Mouse (Mus musculus): ENCODE measurements around the gene Slc22a28.

DNA sequence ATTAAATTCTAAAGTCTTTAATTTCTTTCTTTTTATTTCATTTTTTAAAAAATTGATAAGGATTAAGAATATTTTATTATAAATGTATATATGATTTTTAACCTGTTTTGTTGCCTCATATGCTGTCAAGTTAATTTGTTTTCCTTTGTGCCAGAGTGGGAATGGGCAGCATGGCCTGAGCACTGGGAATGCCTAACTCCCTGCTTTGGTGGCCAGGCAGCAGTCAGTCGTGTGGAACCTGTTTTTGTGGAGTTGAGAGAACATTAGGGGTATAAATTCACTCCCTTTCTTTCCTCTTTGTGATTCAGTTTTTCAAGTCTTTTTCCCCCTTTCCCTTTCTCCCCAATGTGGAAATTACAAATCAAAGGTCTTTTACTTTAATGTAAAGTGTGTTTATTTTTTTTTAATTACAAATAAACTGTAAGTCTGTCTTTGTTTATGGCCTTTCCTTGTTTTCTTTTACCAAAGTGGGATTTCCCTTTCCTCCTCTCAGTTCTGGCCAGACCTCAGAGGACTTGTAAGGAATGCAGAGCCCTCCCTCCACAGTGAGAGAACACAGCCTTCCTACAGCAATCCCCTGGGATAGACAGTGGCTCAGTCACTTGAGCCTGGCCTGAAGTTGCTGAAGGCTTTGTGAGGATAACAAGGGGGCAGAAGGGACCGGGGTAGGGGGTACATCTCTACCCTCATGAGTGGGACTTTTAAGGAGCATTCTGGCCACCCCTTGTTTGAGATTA, 17.2 kb upstream of the Slc22a28 start:
- TF ChIP-seq CTCF (conservative IDR thresholded peaks at IDR 0.05 in 1 of 2, IDR thresholded peaks at IDR 0.05 in 1 of 2; ENCODE audit: low read depth in 2 of 2, low read length in 2 of 2) (no peak), POLR2A (IDR thresholded peaks at IDR 0.05; ENCODE audit: low read depth, low read length) (no peak), UBTF (IDR thresholded peaks at IDR 0.05; ENCODE audit: low read depth, low read length) (no peak), ETS1 (conservative IDR thresholded peaks at IDR 0.05; ENCODE audit: low read depth, low read length) (no peak), MXI1 (IDR thresholded peaks at IDR 0.05; ENCODE audit: low read depth, low read length) (no peak), NRF1 (IDR thresholded peaks at IDR 0.05; ENCODE audit: low read depth, low read length) (no peak), ELF1 (IDR thresholded peaks at IDR 0.05; ENCODE audit: low read depth, low read length) (no peak), MYC (IDR thresholded peaks at IDR 0.05; ENCODE audit: low read depth, low read length) (no peak), MAFK (IDR thresholded peaks at IDR 0.05; ENCODE audit: insufficient replicate concordance, low read length) (no peak), USF1 (IDR thresholded peaks at IDR 0.05; ENCODE audit: low read depth, low read length) (no peak), USF2 (conservative IDR thresholded peaks at IDR 0.05; ENCODE audit: low read depth, low read length) (no peak), E2F4 (IDR thresholded peaks at IDR 0.05; ENCODE audit: insufficient replicate concordance, low read depth, low read length) (no peak), EP300 (IDR thresholded peaks at IDR 0.05; ENCODE audit: low read length) (no peak), ZC3H11A (IDR thresholded peaks at IDR 0.05; ENCODE audit: low read depth, low read length) (no peak)
